Comparison of ENCODE assay signal across 15 mouse cellular contexts in genomic region chr2:170069976-170070375, GRCm38 (mm10).
DNase-seq lines count a peak whose midpoint lies in the region; ATAC-seq and TF ChIP-seq lines count a peak whose summit lies in the region.
"Had no signal": no experiment of that assay in that cellular context is flagged by ENCODE, and none has a peak within 500 bp of the region (broad histone marks: within the 10 kb centered on the region; RNA-seq: fewer than 3 reads in every experiment).

No protein-coding gene starts in this region.

- H3K27ac ChIP-seq in kidney, embryonic 15.5 days: peak overlapping the region; percentile 83
- no peak overlapping the region for H3K27ac ChIP-seq in midbrain, embryonic 11.5 days (ENCODE audit: low read depth, low read length)
- H3K27ac ChIP-seq in midbrain, postnatal 0 days (ENCODE audit: low read depth, low read length): no peak overlapping the region
- H3K27ac ChIP-seq in intestine, embryonic 15.5 days: peak overlapping the region; percentile 15
- H3K27ac ChIP-seq in stomach, embryonic 16.5 days (ENCODE audit: low read length): peak overlapping the region; percentile 26; the same call in 1 of the 2 replicates

- no peaks in the 10 kb centered on the region for H3K36me3 ChIP-seq in kidney, embryonic 15.5 days
- no peaks in the 10 kb centered on the region for H3K36me3 ChIP-seq in midbrain, embryonic 11.5 days (ENCODE audit: control insufficient read depth, insufficient read depth, low read length)
- H3K36me3 ChIP-seq in midbrain, postnatal 0 days (ENCODE audit: insufficient read depth, low read length): no peaks in the 10 kb centered on the region
- no peaks in the 10 kb centered on the region for H3K36me3 ChIP-seq in intestine, embryonic 15.5 days
- H3K36me3 ChIP-seq in stomach, embryonic 16.5 days (ENCODE audit: control insufficient read depth, insufficient read depth, low read length): no peaks in the 10 kb centered on the region
- H3K36me3 ChIP-seq: G1E; heart, embryonic 12.5 days had no signal

- ATAC-seq in kidney, embryonic 15.5 days (replicated peaks; ENCODE audit: low FRiP score): no peak
- no peak for ATAC-seq in midbrain, embryonic 11.5 days (ENCODE audit: low FRiP score)
- ATAC-seq in midbrain, postnatal 0 days (ENCODE audit: low FRiP score): no peak
- ATAC-seq in intestine, embryonic 15.5 days: no peak
- no peak for ATAC-seq in stomach, embryonic 16.5 days (ENCODE audit: insufficient read depth, low FRiP score)
- ATAC-seq: forebrain, embryonic 16.5 days; hindbrain, embryonic 16.5 days had no signal

- no peak for DNase-seq in kidney, postnatal 14 days
- peak; percentile 80 for DNase-seq in midbrain, embryonic 11.5 days (ENCODE audit: low spot score, missing footprints)
- DNase-seq in midbrain, postnatal 0 days (ENCODE audit: low spot score): no peak
- no peak for DNase-seq in right cerebral cortex, postnatal 14 days
- DNase-seq: cerebellum, postnatal 25 days; heart, postnatal 36 days; left cerebral cortex, postnatal 4 days; thymus, adult 2 months had no signal

- H3K4me2 ChIP-seq in kidney, embryonic 15.5 days: 0 out of 2 replicates have a peak overlapping the region, but pooled peaks have one; percentile 58
- no peak overlapping the region for H3K4me2 ChIP-seq in midbrain, embryonic 11.5 days
- no peak overlapping the region for H3K4me2 ChIP-seq in midbrain, postnatal 0 days (ENCODE audit: low read depth, low read length, poor library complexity, severe bottlenecking)
- H3K4me2 ChIP-seq in intestine, embryonic 15.5 days (replicated peaks): no peak overlapping the region
- 0 out of 2 replicates have a peak overlapping the region, but pooled peaks have one; percentile 47 for H3K4me2 ChIP-seq in stomach, embryonic 16.5 days (ENCODE audit: low read depth, low read length)

- TF ChIP-seq CTCF in midbrain, postnatal 0 days (IDR thresholded peaks at IDR 0.05): no peak

- H3K9me3 ChIP-seq in kidney, embryonic 15.5 days (replicated peaks): no peaks in the 10 kb centered on the region
- H3K9me3 ChIP-seq in midbrain, embryonic 11.5 days (ENCODE audit: control insufficient read depth, low read length): no peaks in the 10 kb centered on the region
- H3K9me3 ChIP-seq in midbrain, postnatal 0 days (ENCODE audit: low read length): 0 out of 2 replicates have a peak, but pooled peaks cover 4% of the 10 kb centered on the region
- no peaks in the 10 kb centered on the region for H3K9me3 ChIP-seq in intestine, embryonic 15.5 days
- H3K9me3 ChIP-seq in stomach, embryonic 16.5 days (replicated peaks; ENCODE audit: control insufficient read depth, low read length): peaks cover 9% of the 10 kb centered on the region; the same call in 1 of the 2 replicates

- H3K4me1 ChIP-seq in kidney, embryonic 15.5 days: peaks cover 30% of the 10 kb centered on the region
- H3K4me1 ChIP-seq in midbrain, embryonic 11.5 days (ENCODE audit: control insufficient read depth, insufficient read depth, low read length): no peaks in the 10 kb centered on the region
- no peaks in the 10 kb centered on the region for H3K4me1 ChIP-seq in midbrain, postnatal 0 days (ENCODE audit: insufficient read depth, low read length)
- peaks cover 9% of the 10 kb centered on the region; the same call in 1 of the 2 replicates for H3K4me1 ChIP-seq in intestine, embryonic 15.5 days (replicated peaks)
- no peaks in the 10 kb centered on the region; the same call in 1 of the 2 replicates for H3K4me1 ChIP-seq in stomach, embryonic 16.5 days (ENCODE audit: control insufficient read depth, insufficient read depth, low read length)
- H3K4me1 ChIP-seq: heart, embryonic 12.5 days had no signal

- no peak overlapping the region for H3K4me3 ChIP-seq in kidney, embryonic 15.5 days (replicated peaks)
- H3K4me3 ChIP-seq in midbrain, embryonic 11.5 days (ENCODE audit: low read depth, low read length): no peak overlapping the region
- no peak overlapping the region for H3K4me3 ChIP-seq in midbrain, postnatal 0 days (ENCODE audit: low read depth, low read length)
- H3K4me3 ChIP-seq in intestine, embryonic 15.5 days (replicated peaks): no peak overlapping the region
- no peak overlapping the region for H3K4me3 ChIP-seq in stomach, embryonic 16.5 days (replicated peaks; ENCODE audit: low read length)

- no peaks in the 10 kb centered on the region; the same call in 1 of the 2 replicates for H3K27me3 ChIP-seq in kidney, embryonic 15.5 days
- no peaks in the 10 kb centered on the region for H3K27me3 ChIP-seq in midbrain, embryonic 11.5 days (ENCODE audit: control insufficient read depth, insufficient read depth, low read length)
- H3K27me3 ChIP-seq in midbrain, postnatal 0 days (ENCODE audit: insufficient read depth, low read length): no peaks in the 10 kb centered on the region
- H3K27me3 ChIP-seq in intestine, embryonic 15.5 days (replicated peaks): no peaks in the 10 kb centered on the region
- no peaks in the 10 kb centered on the region for H3K27me3 ChIP-seq in stomach, embryonic 16.5 days (ENCODE audit: control insufficient read depth, insufficient read depth, low read length)
- H3K27me3 ChIP-seq: heart, embryonic 12.5 days had no signal

- no peak overlapping the region for H3K9ac ChIP-seq in kidney, embryonic 15.5 days
- no peak overlapping the region for H3K9ac ChIP-seq in midbrain, embryonic 11.5 days (ENCODE audit: low read length)
- H3K9ac ChIP-seq in midbrain, postnatal 0 days (replicated peaks; ENCODE audit: low read length, poor library complexity, severe bottlenecking): no peak overlapping the region
- H3K9ac ChIP-seq in intestine, embryonic 15.5 days: no peak overlapping the region
- no peak overlapping the region for H3K9ac ChIP-seq in stomach, embryonic 16.5 days (ENCODE audit: low read length)
- H3K9ac ChIP-seq: heart, embryonic 12.5 days had no signal

- 63% methylated on average over 5 of the region's 5 CpGs for WGBS in kidney, embryonic 15.5 days
- 85% methylated on average over 5 of the region's 5 CpGs for WGBS in midbrain, embryonic 11.5 days
- 90% methylated on average over 5 of the region's 5 CpGs for WGBS in midbrain, postnatal 0 days
- 63% methylated on average over 5 of the region's 5 CpGs for WGBS in intestine, embryonic 15.5 days
- WGBS in stomach, embryonic 16.5 days: 67% methylated on average over 5 of the region's 5 CpGs

Comparison
In these comparisons a context has a peak if more than half of its experiments do, and no peak if none do; other contexts are left out.
1. H3K27ac ChIP-seq: peak in kidney, embryonic 15.5 days (single experiment), intestine, embryonic 15.5 days (single experiment) and stomach, embryonic 16.5 days (single experiment); none in midbrain, embryonic 11.5 days (single experiment) and midbrain, postnatal 0 days (single experiment).
2. H3K4me2 ChIP-seq: peak in kidney, embryonic 15.5 days (single experiment) and stomach, embryonic 16.5 days (single experiment); none in midbrain, embryonic 11.5 days (single experiment), midbrain, postnatal 0 days (single experiment) and intestine, embryonic 15.5 days (single experiment).